Mouse (Mus musculus) ES-E14 (cell line): ENCODE data around the gene Chrnb1.

Experiments used
- CHD2 ChIP-seq: IDR thresholded peaks from 2 replicates; pipeline ENCODE4 v1.6.1; 2014; ENCODE audit warnings: mild to moderate bottlenecking, low read depth, low read length, inconsistent platforms
- HCFC1 ChIP-seq: IDR thresholded peaks from 2 replicates; pipeline ENCODE4 v1.6.1; 2012; ENCODE audit warnings: low read length, inconsistent platforms, borderline replicate concordance; ENCODE audit not compliant: insufficient read depth
- ZC3H11A ChIP-seq: IDR thresholded peaks from 2 replicates; pipeline ENCODE4 v1.6.1; 2012; ENCODE audit warnings: low read depth, mild to moderate bottlenecking, inconsistent platforms, low read length, borderline replicate concordance
- ZNF384 ChIP-seq: IDR thresholded peaks from 2 replicates; pipeline ENCODE4 v1.6.1; 2012; ENCODE audit warnings: low read depth, low read length, inconsistent platforms

- no peak for TF ChIP-seq ZC3H11A
- TF ChIP-seq HCFC1: no peak
- no peak for TF ChIP-seq CHD2
- TF ChIP-seq ZNF384: no peak
Observed at GRCm38 (mm10) chr11:69774961-69775360, 20.8 kb downstream of the Chrnb1 start.
